Mouse (Mus musculus) layer of hippocampus, adult 9-10 months (tissue): ENCODE data around the gene Rhoh.

Experiments
- DNase-seq: peaks from one replicate; pipeline ENCODE4 v3.0.0; 2022; ENCODE audit warnings: low spot score

Gene Rhoh

DNA sequence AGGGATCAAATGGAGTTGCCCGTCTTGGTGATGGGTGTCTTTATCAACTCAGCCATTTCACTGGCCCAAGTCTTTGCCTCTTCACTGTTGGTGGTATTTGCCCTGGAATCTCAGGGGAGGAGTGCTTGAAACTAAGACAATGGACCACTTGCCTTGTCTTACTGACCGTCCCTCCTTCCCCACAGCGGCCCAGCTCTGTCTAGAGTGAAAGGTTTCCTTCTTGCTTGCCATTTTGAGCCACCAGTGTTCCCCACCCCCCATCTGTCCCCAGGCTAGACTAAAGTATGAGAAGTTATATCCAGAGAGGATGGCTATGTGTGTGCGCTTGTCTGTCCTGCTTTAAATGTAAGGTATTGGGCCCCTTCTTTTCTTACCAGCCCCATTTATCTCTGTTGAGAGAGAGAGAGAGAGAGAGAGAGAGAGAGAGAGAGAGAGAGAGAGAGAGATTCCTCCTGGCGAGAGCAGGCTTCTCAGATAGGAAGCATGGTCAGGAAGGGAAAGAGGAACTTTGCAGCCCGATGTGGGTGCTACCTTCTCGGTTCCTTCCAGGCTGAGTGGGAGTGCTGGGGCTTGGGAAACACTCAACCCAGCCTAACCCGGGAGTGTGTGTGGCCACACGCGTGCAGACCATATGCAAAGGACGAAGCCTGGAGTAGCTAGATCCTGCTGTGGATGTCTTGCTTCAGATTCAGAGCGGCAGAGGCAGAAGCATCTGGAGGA, 572 bp upstream of the Rhoh start:
- DNase-seq, result no peak

GRCm38 (mm10) chr5:65862217-65862927, 1.4 kb downstream of the Rhoh start:
- no peak for DNase-seq

- no peak for DNase-seq
Measured at GRCm38 (mm10) chr5:65863349-65863749, 2.3 kb downstream of the Rhoh start.

GRCm38 (mm10) chr5:65864486-65864885, 3.5 kb downstream of the Rhoh start:
- no peak for DNase-seq

DNA sequence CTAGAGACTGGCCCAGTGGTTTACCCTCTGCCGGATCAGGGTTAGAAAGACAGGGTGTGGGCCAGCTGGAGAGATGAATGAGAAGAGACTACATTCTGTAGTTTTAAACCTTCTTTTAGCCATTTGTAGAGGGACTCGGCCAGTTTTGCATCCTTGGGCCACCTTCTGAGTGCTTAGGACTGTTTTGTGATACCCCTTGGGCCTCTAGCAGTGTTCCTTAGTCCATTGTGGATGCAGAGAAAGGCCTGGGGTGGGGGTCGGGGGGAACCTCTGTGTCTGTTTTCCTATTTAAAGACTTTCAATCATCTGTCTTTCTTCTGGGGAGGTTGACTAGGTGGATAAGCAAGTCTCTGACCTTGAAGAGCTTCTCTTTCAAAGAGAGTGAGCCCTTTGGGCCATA, 3.9 kb downstream of the Rhoh start:
- DNase-seq, result no peak

DNA sequence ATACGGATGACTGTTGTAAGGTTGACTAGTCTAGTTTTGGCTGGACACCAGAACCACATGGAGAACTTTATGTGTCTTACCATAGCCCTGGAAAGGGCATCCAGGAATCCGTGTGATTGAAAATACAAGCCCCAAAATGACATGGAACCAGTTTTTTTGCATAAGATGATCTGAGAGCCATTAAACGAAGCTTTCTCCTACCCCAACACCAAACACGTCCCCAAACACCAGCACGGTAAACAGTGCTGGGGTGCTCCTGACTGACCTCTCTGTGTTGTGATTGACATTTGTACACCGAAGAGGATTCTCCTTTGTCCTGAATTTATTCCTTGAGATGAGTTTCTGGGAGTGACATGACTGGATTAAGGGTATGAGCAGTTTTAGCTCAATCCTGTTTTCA, 5.6 kb downstream of the Rhoh start:
- DNase-seq, result no peak

DNA sequence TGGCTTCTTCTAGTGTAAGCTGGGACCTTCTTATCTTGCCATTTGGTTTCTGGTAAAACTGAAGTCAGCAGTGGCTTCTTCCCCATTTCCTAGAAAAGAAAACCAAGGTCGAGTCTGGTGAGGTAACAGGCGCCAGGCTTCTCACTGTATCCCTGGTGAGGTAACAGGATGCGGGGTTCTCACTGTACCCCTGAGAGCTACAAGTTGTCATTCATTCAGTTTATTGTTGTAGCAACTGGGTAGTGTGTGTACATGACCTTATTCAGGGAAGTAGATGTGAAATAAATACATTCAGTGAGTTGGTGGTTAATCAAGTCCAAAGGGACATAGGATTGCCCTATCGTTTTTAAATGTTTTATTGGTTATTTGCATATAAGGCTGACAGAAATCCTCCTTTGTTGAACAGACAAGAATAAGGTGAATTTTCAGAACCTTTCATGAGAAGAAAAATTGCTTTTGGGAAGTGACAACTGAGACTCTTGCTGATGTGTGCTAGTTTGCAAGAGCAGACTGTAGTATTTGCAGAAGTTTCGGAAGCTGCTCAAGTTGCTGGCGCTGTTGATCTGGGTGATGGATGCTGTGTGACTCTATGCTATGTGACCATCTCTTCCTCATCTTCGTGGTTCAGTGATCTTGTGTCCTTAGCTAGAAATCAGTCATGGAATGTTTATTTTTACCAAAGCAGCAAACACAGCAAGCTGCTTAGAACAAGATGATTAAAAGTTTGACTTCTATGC, 6.5 kb downstream of the Rhoh start:
- DNase-seq, result no peak

- no peak for DNase-seq
Measured at GRCm38 (mm10) chr5:65868419-65868818, 7.4 kb downstream of the Rhoh start.

- DNase-seq, result no peak
Measured at GRCm38 (mm10) chr5:65869660-65870059, 8.6 kb downstream of the Rhoh start.

DNA sequence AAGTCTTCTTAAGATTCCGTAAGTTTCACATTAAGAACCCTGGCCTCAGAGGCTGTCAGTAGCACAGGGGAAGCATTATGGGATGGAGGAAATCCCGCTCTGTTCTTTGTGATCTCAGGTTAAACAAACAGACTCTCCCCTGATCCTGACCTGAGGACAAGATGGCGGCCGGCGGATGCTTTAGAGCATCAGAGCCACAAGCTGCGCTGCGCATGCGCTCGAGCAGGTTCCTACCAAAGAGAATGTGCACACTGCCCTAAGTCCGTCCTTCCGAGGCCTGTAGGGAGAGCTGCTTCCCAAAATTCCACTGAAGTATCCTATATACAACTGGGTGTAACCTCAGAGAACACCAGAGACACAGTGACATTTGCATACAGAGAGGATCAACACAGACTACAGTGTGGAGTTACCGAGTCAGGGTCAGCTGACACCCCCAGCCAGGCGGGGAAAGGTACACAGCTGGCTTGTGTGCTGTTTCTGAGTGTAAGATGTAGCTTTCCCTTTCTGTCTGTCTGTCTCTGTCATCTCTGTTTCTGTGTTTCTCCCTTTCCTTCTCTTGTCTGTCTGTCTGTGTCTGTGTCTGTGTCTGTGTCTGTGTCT, 10.4 kb downstream of the Rhoh start:
- DNase-seq, result no peak

DNA sequence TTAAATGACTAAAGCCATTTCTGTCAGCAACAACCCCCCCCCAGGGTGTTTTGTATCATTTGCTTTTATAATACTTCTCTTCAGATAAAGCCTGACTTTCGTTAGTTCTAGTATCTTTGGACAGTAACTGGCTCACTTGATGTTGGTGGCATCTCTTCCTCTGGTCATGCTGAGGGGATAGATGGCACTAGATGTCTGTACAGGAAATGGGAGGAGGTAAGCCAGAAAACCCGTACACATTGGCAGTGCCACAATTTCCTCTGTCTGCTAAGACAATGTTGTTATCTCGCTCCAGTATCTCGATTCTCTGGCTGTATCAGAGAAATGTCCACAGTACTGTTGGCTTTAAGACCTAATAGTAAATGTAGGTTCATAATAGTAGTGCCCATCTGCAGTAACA, 12.2 kb downstream of the Rhoh start:
- no peak for DNase-seq

DNA sequence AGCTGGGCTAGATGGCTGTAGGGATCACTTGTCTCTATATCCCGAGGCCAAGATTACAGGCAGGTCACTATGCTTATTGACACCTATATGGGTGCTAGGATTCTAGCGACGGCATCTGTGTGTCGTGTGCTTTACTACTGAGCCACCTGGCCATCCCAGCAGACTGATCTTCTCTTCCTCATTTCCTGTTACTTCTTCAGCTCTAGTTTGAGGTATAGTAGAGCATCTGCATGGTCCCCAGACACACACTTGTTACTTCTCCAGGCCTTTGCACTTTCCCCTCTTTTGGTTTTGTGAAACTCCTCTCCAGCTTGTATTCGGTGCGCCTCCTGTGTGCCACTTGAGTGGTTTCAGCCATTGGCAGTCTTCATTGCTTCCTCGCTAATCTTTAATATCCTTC, 14.3 kb downstream of the Rhoh start:
- no peak for DNase-seq

DNA sequence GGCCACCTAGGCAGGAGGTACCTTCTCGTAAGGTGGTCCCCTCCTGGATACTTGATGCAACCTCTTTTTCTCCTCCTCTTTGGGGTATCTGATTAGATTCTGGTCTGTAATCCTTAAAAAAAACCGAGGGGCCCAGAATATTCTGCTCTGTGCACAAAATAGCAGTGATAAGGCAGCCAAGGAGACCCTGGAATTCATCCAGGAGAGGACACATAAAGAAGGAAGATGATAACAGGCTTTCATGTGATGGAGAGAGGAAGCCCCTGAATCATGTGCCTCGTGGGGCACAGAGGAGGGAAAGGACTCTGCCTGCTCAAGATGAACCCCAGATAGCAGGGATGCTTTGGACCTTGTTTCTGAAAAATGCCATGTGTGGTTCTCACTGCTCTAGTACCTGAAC, 17.4 kb downstream of the Rhoh start:
- DNase-seq, result no peak

DNA sequence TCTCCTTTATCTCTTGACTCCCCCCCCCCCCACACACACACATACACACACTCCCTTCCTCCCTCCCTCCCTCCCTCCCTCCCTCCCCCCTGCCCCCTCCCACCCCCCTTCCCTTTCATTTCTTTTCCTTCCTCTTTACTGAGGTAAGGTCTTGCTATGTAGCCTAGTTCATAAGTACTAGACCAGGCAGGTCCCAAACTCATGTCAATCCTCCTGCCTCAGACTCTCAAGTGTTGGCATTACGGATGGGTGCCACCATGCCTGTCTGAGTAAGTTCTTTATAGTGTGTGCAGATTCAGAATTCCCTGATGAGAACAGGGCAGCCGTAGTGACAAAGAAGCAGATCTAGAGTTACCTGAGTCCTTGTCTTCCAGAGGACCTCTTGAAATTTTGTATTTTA, 20.2 kb downstream of the Rhoh start:
- no peak for DNase-seq

DNA sequence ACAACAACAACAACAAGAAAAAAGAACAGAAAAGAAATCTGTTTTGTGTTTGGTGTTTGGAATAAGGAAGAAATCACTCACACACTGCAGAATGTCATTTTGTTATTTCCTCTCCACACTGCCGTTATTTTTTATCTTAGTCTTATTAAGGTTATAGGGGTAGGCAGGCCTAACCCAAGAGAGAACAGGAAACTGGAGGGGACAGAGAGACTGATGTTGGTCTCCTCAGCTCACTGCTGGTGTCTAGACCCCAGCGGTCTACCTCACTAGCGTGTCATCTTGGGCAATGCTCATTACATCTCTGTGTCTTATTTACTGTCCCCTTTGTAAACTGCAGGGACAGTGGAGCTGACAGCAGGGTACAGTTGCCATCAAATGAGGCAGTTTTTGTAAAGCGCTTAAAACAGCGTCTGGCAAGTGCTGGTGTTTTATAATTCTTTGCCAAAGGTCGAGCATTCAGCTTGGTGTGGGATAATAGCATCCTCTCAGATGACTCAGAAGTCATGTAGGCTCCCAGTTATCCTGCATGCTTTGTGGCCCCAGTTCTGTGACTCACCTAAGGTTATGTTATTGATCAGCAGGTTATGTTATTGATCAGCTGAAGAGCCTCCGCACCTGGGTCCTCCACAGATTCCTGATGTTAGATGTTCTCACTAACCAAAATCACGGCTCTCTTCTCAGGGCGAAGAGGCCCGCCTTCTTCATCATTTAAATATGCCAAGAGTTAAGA, 21.6 kb downstream of the Rhoh start:
- DNase-seq, result no peak

DNA sequence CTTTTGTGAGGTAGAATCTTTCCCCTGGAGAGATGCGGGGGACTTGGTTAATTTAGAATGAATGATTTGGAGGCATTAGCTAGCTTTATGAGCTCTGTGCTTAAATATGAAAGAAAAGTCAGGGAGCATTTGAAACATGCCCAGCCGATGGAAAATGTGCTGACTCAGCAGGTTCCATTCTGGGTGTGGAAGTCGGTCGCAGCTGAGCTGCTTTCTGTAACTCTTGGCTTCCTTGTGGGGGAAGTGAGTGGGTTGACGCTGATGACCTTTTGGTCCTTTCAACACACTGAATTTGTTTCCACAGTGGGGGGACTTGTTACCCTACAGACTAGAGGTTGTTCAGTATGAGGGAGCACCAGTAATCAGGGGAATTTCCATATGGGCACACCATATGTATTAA, 22.3 kb downstream of the Rhoh start:
- no peak for DNase-seq

- no peak for DNase-seq
Measured at GRCm38 (mm10) chr5:65885699-65886443, 24.9 kb downstream of the Rhoh start.

DNA sequence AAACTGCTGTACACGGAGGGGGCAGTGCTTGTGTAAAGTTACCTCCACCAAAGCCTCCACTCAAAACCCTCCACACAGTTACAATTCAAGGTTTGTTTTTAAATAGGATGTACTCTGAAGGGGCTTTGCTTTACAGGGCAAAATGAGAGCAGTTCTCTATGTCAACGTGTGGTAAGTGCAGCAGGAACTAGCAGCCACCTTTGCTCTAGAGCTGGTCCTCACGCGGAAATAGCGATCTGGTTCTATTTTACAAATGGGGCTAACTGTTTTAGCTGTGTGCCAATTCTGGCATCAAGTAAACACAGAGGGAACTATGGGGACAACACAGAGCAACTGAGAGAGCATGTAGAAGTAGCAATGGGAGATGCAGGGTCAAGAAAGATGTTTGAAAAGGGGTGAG, 27.1 kb downstream of the Rhoh start:
- no peak for DNase-seq

- DNase-seq, result no peak
Measured at GRCm38 (mm10) chr5:65888998-65889397, 28.0 kb downstream of the Rhoh start.

GRCm38 (mm10) chr5:65891251-65891826, 30.3 kb downstream of the Rhoh start:
- DNase-seq, result no peak

DNA sequence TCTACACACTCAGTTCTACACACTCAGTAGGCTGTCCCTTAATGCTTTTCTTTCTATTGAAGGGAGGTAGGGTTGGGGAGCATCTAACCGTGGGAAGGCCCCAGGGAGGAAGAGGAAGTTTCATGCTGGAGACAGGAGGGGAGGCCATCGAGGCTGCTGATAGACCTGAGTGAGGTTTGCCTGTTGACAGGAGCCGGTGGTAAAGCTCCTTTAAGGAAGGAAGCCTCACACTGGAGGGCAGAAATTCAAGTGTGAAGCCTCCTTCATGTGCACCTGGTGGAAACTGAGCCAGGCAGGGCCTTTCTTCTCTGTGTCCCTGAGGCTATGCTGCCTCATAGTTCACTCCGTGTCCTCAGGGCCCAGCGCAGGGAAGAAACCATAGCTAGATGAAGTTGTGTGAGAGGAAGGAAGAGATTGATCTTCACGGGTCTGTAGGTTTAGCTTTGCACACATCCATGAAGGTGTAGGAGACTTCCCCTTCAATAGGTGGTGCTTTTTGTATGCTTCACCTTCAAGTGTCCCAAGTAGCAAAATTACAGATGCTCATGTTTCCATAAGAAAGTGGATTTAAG, 34.2 kb downstream of the Rhoh start:
- no peak for DNase-seq
